Mouse (Mus musculus) layer of hippocampus, postnatal 14 days (tissue): ENCODE data around the gene Fbxo8. TPM values are rescaled to one million over a fixed set of nuclear protein-coding genes. Genes with fewer than 3 reads are reported as not detected.
A peak's percentile ranks its signal among the peaks of the same experiment; 100 is the strongest.

Experiments used
- DNase-seq, 2 experiments: peaks; one replicate each; pipeline ENCODE4 v3.0.0; 2021 to 2022; ENCODE audit warnings: low spot score in 2 of 2, mixed read lengths in 1 of 2
- microRNA-seq, 2 experiments: library from miRNA; unstranded; fragments of <30 nt; microRNA quantifications; one replicate each; pipeline ENCODE4 v1.2.0; 2021
- total RNA-seq, 2 experiments: library from RNA; stranded (reverse); gene quantifications; 2 replicates each; pipeline ENCODE4 v1.2.3; 2021

The Fbxo8 gene
- total RNA-seq, 2 experiments from 2014 or later: 33.2 to 34.2 TPM

- no peak for DNase-seq
These were observed 55.6 kb downstream of the Fbxo8 start for GRCm38 (mm10) chr8:56606481-56606880.

- no peak for DNase-seq
These were observed 60.8 kb downstream of the Fbxo8 start for GRCm38 (mm10) chr8:56611736-56612135.

GRCm38 (mm10) chr8:56614235-56614634 is 63.3 kb downstream of the Fbxo8 start:
- DNase-seq: no peak

- peak; percentile 50 to 79 for DNase-seq
These were observed 64.1 kb downstream of the Fbxo8 start for GRCm38 (mm10) chr8:56615005-56615404.

DNA sequence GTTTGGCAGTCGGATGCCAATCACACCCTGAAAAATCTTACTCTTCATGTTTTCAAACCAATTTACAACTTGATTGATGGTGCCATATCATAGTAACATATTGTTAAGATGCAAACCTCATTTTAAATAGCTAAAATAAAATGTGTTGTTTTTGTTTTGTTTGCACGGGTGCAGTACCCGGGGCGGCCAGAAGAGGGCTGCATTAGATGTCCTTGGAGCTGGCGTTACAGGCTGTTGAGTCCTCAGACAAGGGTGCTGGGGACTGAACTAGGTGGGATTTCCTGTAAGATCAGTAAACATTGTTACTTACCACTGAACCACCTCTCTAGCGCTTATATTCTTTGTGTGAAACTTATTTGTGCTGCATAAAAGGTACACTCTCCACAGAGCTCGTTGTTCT is 65.4 kb downstream of the Fbxo8 start:
- DNase-seq: no peak

- DNase-seq: no peak
These were observed 66.4 kb downstream of the Fbxo8 start for GRCm38 (mm10) chr8:56617271-56617670.

- no peak for DNase-seq
These were observed 68.2 kb downstream of the Fbxo8 start for GRCm38 (mm10) chr8:56619056-56619455.

GRCm38 (mm10) chr8:56619571-56619970 is 68.7 kb downstream of the Fbxo8 start:
- no peak for DNase-seq

DNA sequence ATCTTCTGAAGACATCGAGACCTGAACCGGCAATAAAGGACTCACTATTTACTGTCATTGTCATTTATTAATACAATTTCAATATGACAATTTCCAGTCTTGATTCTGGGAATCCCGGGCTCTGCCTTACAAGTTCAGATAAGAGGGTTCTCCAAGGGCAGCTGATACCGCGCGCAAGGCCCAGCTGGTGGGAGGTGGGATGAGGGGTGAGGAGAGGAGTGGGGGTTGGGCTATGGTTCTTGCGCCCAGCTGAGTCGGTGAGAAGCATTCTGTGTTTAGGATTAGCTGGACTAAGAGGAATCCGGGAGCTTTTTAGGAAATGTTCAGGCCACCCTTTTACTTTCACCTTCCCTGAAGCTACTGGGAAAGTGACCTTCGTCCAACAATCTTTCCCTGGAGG is 69.8 kb downstream of the Fbxo8 start:
- DNase-seq: no peak

- DNase-seq: no peak
These were observed 70.2 kb downstream of the Fbxo8 start for GRCm38 (mm10) chr8:56621093-56621492.

- no peak for DNase-seq
These were observed 71.7 kb downstream of the Fbxo8 start for GRCm38 (mm10) chr8:56622470-56623024.

DNA sequence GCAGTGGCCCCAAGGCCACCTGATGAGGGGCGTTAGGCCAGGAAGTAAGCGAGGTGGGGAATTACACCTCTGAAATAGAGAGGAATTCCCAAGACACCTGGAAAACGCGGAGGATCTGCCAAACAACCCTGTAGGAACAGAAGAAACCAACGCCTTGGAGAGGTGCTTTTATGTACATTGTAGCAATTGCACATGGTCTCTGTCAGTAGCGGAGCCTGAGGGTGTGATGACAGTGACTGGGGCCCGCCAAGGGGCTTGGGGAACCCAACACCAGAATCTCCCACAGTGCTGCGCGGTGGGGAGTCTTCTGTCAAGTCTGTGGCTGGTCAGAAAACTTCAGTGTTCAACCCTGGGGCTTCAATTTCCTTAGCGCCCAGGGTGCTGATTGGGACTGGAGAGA is 72.5 kb downstream of the Fbxo8 start:
- no peak for DNase-seq

DNA sequence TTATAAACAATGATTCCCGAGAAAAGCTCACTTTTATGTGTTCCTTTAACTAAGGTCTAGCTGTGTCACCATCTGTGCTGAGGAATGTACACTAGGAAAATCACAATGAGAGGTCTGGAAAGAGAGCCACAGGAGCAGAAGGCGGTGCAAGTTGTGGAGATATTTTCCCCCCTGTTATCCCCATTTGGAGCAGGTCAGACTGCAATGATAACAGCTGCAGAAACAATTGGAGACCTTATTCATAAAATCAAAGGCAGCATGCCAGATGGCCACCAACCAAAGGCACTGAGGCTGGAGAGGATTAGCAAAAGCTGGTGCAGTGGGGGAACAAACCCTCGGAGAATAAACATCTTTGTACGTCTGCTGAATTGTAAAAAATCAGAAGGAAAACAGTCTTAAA is 78.3 kb downstream of the Fbxo8 start:
- DNase-seq: peak in 1 of 2 experiments; percentile 37

DNA sequence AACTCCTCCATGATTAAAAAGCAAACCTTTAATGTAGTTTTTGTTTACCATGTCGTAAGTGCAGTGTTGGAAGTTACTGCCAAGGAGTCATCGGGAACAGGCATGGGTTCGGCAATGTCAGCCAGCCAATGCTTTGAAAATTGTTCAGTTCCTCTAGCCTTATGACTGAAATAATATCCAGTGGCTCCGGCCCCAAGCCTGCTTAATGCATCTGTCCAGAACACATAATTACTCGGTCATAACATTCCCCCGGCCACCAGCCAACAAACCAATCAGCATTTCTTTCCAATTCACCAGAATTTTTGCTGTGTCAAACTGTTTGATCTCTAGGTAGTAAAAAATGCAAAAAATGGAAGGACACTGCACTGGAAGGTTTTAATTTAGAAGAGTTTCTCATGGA is 88.4 kb downstream of the Fbxo8 start:
- DNase-seq: no peak

Small RNA genes lying within 50 kb of the gene (microRNA-seq; reads per million reads assigned to microRNA genes)
- gene Gm25992: 0 reads per million in 2 experiments

Other genes starting within 250 kb of the Fbxo8 start
- 10 to 100 TPM; 19.5 to 24.8 TPM for gene Cep44, start within 50 bp of the Fbxo8 start, total RNA-seq